ENCODE assay signal across 9 mouse cellular contexts in genomic region chr6:65510051-65510669, GRCm38 (mm10). TPM values are rescaled to one million over a fixed set of nuclear protein-coding genes. Genes with fewer than 3 reads are reported as not detected.
DNase-seq lines count a peak whose midpoint lies in the region; ATAC-seq and TF ChIP-seq lines count a peak whose summit lies in the region.
"Had no signal": no experiment of that assay in that cellular context is flagged by ENCODE, and none has a peak within 500 bp of the region (broad histone marks: within the 10 kb centered on the region; RNA-seq: fewer than 3 reads in every experiment).

No protein-coding gene starts in this region.

- H3K27ac ChIP-seq in kidney, embryonic 16.5 days (ENCODE audit: low read length), result no peak overlapping the region
- no peak overlapping the region for H3K27ac ChIP-seq in liver, adult 2 months (replicated peaks; ENCODE audit: insufficient read depth, low read depth, low read length)
- H3K27ac ChIP-seq in neural tube, embryonic 11.5 days (ENCODE audit: low read depth, low read length), result no peak overlapping the region
- H3K27ac ChIP-seq: embryonic facial prominence, embryonic 13.5 days had no signal

- no peak overlapping the region for H3K4me2 ChIP-seq in kidney, embryonic 16.5 days (replicated peaks; ENCODE audit: low read depth, low read length)
- no peak overlapping the region for H3K4me2 ChIP-seq in neural tube, embryonic 11.5 days (ENCODE audit: low read depth)
- H3K4me2 ChIP-seq: embryonic facial prominence, embryonic 13.5 days had no signal

- TF ChIP-seq CTCF in liver, adult 2 months (IDR thresholded peaks at IDR 0.05; ENCODE audit: low read depth, low read length), result peak; percentile 71

- no peaks in the 10 kb centered on the region for H3K79me2 ChIP-seq in liver, adult 2 months (ENCODE audit: control insufficient read depth, insufficient read depth, low read length)

- H3K4me3 ChIP-seq in kidney, embryonic 16.5 days (ENCODE audit: low read length), result no peak overlapping the region
- no peak overlapping the region for H3K4me3 ChIP-seq in liver, adult 2 months (ENCODE audit: insufficient read depth, low read depth, low read length)
- no peak overlapping the region for H3K4me3 ChIP-seq in neural tube, embryonic 11.5 days (ENCODE audit: low read depth, low read length)
- H3K4me3 ChIP-seq: embryonic facial prominence, embryonic 13.5 days had no signal

- H3K9me3 ChIP-seq in kidney, embryonic 16.5 days (ENCODE audit: low read length), result no peaks in the 10 kb centered on the region
- no peaks in the 10 kb centered on the region for H3K9me3 ChIP-seq in neural tube, embryonic 11.5 days (ENCODE audit: control insufficient read depth, low read length)
- H3K9me3 ChIP-seq: embryonic facial prominence, embryonic 13.5 days had no signal

- H3K27me3 ChIP-seq in kidney, embryonic 16.5 days (ENCODE audit: insufficient read depth, low read length), result no peaks in the 10 kb centered on the region
- H3K27me3 ChIP-seq in liver, adult 2 months (ENCODE audit: control insufficient read depth, insufficient read depth, low read length), result no peaks in the 10 kb centered on the region
- no peaks in the 10 kb centered on the region for H3K27me3 ChIP-seq in neural tube, embryonic 11.5 days (ENCODE audit: control insufficient read depth, insufficient read depth, low read length)
- H3K27me3 ChIP-seq: embryonic facial prominence, embryonic 13.5 days had no signal

- WGBS in kidney, embryonic 16.5 days, result 48% methylated on average over 4 of the region's 4 CpGs
- 37% methylated on average over 4 of the region's 4 CpGs for WGBS in liver, adult 2 months
- WGBS in neural tube, embryonic 11.5 days, result 42% methylated on average over 4 of the region's 4 CpGs

- peak; percentile 99 for ATAC-seq in common myeloid progenitor, adult 5-6 weeks (replicated peaks; ENCODE audit: low read depth, poor library complexity, severe bottlenecking)
- ATAC-seq in kidney, embryonic 16.5 days (ENCODE audit: low FRiP score, low TSS enrichment), result peak; percentile 85; the same call in 1 of the 2 replicates
- peak; percentile 83 for ATAC-seq in neural tube, embryonic 11.5 days (ENCODE audit: insufficient read depth, low FRiP score, low TSS enrichment)

- H3K9ac ChIP-seq in kidney, embryonic 16.5 days (replicated peaks; ENCODE audit: low read length), result no peak overlapping the region
- no peak overlapping the region for H3K9ac ChIP-seq in liver, adult 2 months (ENCODE audit: low read depth, low read length)
- H3K9ac ChIP-seq in neural tube, embryonic 11.5 days (ENCODE audit: low read length), result no peak overlapping the region
- H3K9ac ChIP-seq: embryonic facial prominence, embryonic 13.5 days had no signal

- DNase-seq in 3T3-L1 (ENCODE audit: low read depth, low spot score), result peak; percentile 80
- peak; percentile 66 for DNase-seq in ZHBTc4 (ENCODE audit: low read depth, low spot score)
- DNase-seq in gastrocnemius, postnatal 4 days (ENCODE audit: low spot score in 2 of 2), result peak; percentile 41 to 55
- DNase-seq in liver, adult 2 months (ENCODE audit: extremely low read depth, low read depth, low spot score), result peak; percentile 42
- DNase-seq in neural tube, embryonic 11.5 days (ENCODE audit: low spot score), result peak; percentile 80
- DNase-seq in telencephalon, adult 2 months (ENCODE audit: low read depth, low spot score), result peak; percentile 24

- H3K36me3 ChIP-seq in kidney, embryonic 16.5 days (ENCODE audit: insufficient read depth, low read length), result no peaks in the 10 kb centered on the region
- H3K36me3 ChIP-seq in liver, adult 2 months (ENCODE audit: control insufficient read depth, insufficient read depth, low read length), result no peaks in the 10 kb centered on the region
- no peaks in the 10 kb centered on the region for H3K36me3 ChIP-seq in neural tube, embryonic 11.5 days (ENCODE audit: control insufficient read depth, insufficient read depth, low read length)
- H3K36me3 ChIP-seq: embryonic facial prominence, embryonic 13.5 days had no signal

- no peaks in the 10 kb centered on the region for H3K4me1 ChIP-seq in kidney, embryonic 16.5 days (ENCODE audit: insufficient read depth, low read length)
- H3K4me1 ChIP-seq in liver, adult 2 months (ENCODE audit: control insufficient read depth, insufficient read depth, low read length), result no peaks in the 10 kb centered on the region
- H3K4me1 ChIP-seq in neural tube, embryonic 11.5 days (ENCODE audit: control insufficient read depth, insufficient read depth, low read length), result no peaks in the 10 kb centered on the region
- H3K4me1 ChIP-seq: embryonic facial prominence, embryonic 13.5 days had no signal

- TF ChIP-seq POLR2A in liver, adult 2 months (IDR thresholded peaks at IDR 0.05; ENCODE audit: extremely low read depth, insufficient read depth, low read length), result no peak

RNA-seq across cellular contexts. Expression of gene Tnip3, which starts 15.0 kb away (rescaled TPM):
- 9.6 and 9.7 TPM in 2 replicates for total RNA-seq in common myeloid progenitor, adult 5-6 weeks (2017)
- under 1 TPM in 1 of 2 experiments, not detected in 1; 0.23 TPM for total RNA-seq in gastrocnemius, postnatal 4 days (2021)
- polyA plus RNA-seq in kidney, embryonic 16.5 days (2015; fragmentation: Nextera tagmentation; extraction: Ambion mirVana), result 0.09 and 0.17 TPM in 2 replicates
- total RNA-seq in liver, adult 2 months (2014; rRNA removed), result 0.07 and 0.09 TPM in 2 replicates
- not detected in 2 replicates for polyA plus RNA-seq in liver, adult 2 months (2012; rRNA removed)
- not detected in 2 replicates for polyA plus RNA-seq in neural tube, embryonic 11.5 days (2014; fragmentation: Nextera tagmentation; extraction: Ambion mirVana)
- polyA plus RNA-seq: embryonic facial prominence, embryonic 13.5 days had no signal

Comparison
In these comparisons a context has a peak if more than half of its experiments do, and no peak if none do; other contexts are left out.
1. DNase-seq: peak in every context shown above with its lines; median percentile 80 in 3T3-L1; 80 in neural tube, embryonic 11.5 days; 66 in ZHBTc4; 48 in gastrocnemius, postnatal 4 days; 42 in liver, adult 2 months; 24 in telencephalon, adult 2 months.